Mouse (Mus musculus): ENCODE measurements around the gene Kdm3a.

Kdm3a gene

DNA sequence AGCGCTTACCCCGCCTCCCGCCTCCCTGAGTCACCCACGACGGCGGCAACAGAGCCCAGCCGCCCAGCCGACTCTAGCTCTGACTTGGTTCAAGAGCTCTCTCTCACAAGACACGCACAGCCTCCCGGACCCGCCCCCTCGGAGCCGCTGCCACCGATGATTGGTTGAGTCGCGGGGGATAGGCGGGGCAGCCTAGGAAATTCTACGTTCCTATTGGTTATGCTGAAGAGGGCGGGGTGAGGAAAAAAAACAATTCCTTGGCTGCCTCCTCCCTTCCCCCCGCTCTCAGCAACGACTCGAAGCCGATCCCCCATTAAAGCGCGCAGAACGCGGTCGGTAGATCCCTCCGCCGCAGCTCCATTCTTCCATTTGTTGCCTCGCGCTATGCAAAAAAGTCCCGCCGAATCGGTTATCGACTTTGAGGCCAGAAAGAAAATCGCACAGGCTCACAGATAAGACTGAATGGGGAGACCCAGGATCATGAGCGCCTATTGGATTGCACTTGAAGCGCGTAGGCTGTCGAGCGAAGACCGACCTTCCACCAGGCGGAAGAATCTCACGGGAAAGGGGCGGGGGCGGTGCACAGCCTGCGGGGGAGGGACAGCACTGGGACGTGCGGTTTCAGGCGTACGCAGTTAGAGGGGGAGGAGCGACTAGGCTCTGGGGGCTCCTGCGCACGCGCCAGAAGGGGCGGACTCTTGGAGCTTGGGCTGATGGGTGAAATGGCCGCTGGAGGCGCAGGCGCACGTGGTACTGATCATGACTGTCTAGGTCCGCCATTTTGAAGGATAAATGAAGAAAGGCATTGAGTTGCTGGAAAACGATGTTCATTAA lies at the start of gene Kdm3a:
TSS of gene Kdm3a (minus strand) at position 162 of the 834 bp plus-strand sequence.
- DNase-seq = peak; percentile 96 to 97

DNA sequence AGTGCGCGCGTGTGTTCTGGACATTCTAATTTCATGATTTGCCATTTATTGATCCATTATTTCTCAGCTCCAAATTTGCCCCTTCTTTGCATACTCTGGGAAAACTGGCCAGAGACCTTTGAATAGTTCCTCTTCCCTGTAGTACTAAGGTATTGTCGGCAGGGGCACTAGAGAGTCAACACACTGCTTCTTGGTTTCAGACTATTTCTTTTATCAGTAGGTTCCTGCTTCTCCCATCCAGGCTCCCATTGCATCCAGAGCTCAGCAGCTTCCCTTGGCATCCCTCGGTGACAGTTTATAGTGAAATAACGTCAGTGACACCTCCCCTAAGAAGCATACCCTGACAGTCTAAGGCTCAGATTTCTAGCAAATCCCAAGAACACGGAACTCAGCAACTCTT lies 46.1 kb upstream of the Kdm3a start:
- DNase-seq = no peak

DNA sequence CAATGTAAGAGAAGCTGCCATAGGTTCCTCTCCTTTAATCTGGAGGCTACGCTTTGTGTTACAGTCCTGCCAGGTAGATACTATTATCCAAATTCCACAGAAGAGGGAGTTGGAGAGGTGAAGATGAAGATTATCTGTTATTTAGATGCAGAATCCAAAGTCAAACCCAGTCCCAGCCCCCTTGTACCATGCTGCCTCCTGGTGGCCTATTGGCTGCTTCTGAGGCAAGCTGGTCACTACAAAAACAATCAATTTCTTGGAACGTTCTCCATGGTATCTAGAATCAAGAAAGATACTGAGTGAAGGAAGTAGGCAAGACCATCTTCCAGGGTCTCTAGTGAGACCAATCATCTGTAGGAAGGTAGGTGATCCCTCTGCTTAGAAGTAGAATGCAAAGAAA lies 40.4 kb upstream of the Kdm3a start:
- peak in 1 of 2 experiments; percentile 8 for DNase-seq

DNA sequence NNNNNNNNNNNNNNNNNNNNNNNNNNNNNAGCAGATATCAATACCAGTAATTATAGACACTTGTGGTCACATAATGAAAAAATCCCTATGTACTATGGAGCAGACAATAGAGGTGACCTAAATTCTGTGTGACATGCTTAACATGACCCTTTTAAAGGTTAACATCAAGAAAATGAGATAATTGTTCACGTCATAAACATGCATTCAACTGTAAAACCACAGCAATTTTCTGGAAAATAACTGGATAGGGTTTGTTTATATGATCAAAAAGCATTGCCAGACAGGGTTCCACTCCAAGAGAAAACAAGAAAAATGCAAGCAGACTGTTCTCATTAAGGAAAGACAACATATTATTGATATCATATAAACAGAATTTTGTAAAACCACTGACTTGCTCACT lies 31.7 kb upstream of the Kdm3a start:
- DNase-seq = no peak

DNA sequence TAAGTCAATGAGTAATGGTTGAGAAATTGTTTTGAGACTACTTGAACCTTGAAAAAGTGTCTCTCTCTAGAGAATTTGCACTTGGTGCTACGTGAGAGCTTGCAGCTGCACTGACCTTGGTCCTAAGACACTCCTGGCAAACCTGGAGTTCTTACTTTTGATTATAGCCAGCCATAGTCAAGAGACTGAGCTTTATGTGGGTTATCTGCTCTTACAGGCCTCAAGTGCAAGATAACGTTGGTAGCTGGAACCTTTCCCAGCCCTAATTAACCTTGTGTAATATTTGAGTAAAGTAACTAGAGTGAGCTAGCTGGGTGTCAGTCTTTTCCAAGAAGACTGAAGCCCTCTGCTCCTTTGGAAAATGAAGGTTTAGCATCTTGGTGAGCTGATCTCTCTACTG lies 25.5 kb upstream of the Kdm3a start:
- no peak for DNase-seq

DNA sequence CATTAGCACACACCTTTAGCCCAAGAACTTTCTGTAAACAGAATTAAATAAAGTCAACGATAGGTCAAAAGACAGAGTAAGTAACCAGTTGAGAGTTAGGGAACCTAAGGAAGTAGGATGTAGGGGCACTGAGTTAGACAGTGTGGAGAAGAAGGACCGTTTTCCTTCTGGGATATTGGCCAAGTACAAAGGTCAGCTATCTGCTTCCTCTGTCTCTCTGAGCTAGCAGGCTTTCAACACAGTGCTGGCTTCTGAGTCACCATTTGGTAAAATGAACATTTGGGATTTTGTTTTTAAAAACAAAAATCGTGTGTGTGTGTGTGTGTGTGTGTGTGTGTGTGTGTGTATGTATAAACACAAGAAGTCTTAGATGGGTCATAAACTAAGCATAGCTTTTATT lies 23.0 kb upstream of the Kdm3a start:
- DNase-seq = no peak

DNA sequence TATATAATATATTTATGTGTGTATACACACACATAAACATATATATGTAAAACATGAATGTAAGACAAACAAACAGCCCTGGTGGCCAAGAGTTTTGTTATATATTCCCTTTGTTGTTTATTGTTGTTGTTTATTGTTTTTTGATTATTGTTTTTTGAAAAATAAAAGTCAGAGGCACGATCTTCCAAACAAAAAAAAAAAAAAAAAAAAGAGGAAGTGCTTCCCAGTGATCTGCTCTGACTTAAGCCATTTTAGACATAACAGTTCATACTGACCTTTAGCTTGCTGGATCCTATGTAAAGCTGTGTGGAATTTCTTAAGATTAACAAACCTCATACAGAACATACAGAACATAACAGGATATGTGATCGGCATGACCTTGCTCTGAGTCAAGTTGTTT lies 19.1 kb upstream of the Kdm3a start:
- DNase-seq = no peak

DNA sequence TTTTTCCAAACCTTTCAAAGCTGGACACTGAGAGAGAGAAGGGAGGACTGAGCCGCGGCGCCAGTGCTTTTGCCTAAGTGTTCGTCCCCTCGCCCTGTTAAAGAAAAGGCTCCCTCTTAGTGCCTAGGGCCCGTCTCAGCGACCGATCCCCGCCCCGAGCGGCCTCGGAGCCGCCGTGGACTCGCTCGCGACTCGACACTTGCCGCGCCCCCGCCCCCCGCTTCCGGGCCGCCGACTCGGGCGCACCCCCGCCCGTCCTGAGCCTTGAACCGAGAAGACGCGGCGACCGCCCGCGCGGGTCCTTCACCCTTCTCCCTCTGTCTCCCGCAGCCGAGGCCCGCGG lies 333 bp downstream of the Kdm3a start:
- no peak for DNase-seq

DNA sequence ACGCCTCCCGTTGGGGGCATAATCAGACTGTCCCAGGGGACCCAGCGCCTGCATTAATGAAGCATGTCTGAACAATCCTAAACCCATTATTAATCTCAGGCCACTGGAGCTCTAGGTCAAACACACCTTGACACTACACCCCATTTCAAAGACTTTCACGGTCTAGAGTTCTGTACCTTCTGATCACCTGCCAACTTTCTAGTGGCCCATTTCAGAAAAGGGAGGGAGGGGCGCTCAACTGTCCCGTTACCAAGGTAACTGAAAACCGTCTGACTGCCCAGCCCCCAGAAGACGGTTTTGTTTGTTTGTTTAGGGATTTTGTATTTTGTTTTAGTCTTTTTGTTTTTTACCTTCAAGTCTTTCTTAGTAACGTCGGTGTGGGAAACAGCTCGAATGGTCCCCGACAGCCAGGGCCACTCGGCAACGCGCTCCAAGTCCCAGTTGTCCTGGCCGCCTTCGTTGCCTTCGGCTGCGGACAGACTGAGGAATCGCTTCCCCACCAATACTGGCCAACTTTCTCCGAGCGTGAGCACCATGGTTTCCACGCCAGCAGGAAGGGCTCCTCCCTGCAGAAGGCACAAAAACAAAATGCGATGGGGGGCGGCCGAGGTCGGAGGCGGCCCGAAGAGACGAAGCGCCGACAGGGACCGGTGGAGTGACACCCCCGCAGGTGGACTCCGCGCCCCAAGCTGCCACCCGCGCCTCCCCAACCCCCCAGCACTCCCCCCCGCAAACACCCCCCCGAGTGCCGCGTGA lies 906 bp downstream of the Kdm3a start:
- peak; percentile 33 to 48 for DNase-seq

DNA sequence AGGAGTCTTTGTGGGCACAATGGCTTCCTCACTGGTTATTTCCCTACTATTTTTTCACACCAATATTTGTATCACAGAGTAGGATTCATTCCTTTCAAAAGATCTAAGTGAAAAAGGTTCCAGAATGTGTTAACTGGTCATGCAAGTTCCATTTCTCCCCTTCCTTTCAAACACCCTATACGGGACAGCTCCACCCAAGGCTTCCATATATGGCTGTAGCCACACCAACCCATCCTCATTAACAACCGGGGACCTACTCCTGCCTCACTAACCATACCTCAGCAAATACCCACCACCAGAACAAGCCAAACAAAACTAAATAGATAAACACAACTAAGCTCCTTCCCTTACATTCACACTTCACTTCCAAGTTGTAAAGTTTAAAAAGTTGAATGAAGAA lies 1.6 kb downstream of the Kdm3a start:
- DNase-seq = no peak

DNA sequence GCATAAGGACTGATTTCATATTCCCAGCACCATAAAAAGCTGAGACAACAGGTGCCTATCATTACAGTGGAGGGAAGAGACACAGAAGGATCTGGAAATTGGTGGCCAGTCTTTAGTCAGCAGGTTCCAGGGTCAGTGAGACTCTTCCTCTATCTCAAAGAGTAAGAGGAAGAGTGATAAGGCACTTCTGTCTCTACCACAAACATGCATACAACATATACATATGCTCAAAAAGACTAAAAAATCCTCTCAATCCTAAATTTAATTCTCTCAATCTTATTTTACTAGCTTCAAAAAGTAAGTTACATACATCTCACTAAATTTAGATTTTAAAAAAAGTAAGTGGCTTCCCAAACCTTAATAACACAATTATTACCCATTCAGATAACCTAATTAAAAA lies 5.5 kb downstream of the Kdm3a start:
- DNase-seq = no peak

DNA sequence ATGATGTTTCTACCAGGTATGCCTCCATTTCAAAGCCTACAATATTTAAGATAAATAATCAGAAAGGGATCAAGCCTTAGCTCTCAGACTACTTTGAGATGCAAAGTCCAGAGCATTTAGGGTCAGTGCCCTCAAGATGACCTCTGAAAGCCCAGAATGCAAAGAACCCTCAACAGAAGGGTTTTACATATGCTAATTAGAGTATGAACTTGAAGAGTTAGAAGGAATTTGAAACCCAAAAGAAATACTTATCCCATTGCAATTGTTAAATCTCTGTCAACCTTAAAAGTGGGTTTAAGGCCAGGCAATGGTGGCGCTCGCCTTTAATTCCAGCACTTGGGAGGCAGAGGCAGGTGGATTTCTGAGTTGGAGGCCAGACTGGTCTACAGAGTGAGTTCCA lies 6.8 kb downstream of the Kdm3a start:
- DNase-seq = no peak

DNA sequence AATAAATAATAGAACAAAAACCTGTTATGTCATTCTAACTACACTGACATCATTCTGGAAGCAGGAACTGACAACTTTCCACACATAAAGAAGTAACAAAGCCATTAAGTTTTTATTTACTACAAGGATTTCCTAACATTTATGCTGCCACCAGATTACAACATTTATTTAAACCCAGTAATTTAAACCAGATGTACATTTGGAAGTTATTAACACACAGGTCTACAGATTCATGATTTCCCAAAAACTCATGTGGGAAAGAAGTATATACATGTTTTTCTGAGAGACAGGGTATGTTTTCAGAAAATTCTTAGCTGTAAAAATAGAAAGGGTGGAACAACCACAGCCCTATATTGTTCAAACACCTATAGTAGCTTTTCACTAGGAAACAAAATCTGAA lies 8.1 kb downstream of the Kdm3a start:
- DNase-seq = no peak

DNA sequence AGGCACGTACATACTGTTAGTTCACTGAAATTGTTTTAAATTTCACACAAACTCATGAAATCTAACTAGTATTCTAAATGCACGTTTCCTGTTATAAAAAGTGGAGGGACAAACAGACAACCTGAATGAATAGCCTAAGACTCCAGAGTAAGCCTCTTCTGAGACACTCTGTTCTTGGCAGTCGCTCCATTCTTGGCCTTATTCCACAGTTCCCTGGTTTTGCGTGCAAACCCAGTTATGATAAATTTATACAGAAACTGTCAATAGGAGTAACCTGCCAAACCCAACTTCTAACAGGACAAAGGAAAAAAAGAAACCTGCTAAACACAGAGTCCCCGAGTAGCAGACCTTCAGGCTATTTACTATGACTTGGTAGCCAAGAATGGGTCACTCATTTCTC lies 10.8 kb downstream of the Kdm3a start:
- DNase-seq = no peak

DNA sequence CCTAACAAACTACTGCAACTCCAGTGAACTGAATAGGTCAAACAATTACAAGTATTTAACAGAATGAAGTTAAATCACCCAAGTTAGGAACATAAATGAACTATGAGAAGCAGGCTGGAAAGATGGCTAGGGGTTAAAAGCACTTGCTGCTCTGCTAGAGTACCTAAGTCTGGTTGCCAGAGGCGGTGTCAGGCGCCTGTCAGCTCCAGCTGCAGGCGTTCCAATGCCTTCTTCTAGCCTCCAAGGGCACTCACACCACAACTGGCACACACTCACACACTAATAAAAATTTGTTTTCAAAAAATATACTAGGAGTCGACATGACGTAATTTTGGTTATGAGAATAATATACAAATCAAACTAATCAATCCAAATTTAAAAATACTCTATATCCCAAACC lies 11.2 kb downstream of the Kdm3a start:
- no peak for DNase-seq

DNA sequence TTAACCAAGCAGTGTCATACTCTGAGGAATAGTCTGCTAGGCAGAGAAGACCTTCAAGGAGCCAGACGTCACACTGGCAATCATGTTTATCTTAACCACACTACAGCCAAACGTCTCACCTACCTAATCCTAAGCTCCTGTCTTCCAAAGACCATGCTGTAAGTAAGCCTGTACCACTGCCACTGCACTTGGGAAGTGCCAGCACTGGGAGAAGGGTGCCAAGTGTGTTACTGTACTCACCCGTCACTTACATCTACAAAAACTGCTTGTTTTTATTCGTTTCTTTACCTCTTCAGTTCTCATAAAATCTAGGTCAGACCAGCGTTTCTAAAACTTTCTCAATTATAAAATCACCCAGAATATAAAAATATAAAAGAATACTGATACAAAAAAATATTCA lies 15.8 kb downstream of the Kdm3a start:
- DNase-seq = no peak

DNA sequence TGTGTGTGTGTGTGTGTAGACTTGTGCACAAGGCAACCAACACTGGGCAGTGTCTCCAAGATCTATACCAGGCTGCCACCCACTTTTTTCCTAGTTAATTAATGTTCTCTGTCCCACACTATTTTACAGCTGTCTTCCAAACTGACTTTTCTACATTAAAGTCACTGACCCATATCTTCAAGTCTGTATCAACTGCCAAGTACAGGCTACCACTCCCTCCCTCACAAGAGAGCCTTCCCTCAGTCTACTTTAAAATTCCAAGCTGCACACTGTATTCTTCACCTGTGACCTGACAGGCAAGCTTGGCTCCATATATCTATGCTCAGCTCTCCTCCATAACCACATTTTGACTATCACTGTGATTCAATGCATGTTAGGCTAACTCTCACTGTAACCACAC lies 19.6 kb downstream of the Kdm3a start:
- no peak for DNase-seq

DNA sequence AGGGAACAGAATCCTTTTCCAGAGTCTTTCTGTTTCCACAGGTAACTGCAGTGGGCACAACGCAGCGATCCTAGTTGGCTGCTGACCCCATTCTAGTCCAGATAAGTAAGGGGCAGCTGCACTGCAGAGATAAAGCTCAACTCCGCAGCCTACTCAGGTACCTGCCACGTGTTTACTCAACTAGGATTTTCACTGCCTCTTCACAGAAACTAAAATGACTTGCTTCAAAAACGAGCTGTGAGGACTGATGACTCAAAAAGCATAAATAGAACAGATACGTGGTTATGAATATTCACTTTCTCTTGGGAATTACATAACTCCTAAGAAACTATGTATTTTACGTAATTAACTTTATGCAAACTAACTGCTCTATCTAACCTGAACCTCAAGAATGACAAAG lies 22.8 kb downstream of the Kdm3a start:
- DNase-seq = no peak

DNA sequence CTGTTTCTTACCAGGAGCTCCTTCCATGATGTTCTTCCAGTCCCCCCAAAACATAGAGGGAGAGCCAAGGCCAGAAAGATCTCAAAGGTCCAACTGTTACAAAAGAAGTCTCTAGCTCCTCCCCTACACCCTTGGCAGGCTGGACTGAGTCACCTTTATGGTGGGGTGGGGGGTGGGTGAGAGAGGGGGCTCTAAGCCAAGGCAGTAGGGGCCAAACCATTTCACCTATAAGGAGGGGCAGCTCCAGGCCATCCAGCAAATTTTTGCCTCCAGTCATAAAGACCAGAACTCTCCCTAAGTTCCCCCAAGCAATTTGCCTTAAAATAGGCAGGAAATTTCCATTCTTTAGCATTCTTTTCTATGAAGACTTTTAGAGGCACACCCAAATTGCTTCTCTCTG lies 23.8 kb downstream of the Kdm3a start:
- DNase-seq = no peak

DNA sequence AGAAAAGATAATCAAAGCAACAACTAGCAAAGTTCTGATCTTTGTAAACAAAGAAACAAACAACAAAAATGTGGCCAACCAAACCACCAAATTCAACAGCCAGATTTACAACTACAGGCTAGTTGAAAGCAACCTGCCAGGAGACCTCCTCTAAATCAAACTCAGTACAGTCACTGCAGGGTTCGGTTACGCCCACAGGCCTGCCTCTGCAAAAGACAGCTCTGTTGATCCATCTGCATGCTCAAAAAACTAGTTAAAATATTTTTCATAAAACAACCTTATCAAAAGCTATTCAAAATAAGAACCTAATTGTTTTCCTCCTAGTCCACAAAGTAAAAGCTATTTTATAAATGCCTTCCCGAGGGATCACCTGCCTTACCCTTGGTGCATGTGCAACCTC lies 25.0 kb downstream of the Kdm3a start:
- no peak for DNase-seq

DNA sequence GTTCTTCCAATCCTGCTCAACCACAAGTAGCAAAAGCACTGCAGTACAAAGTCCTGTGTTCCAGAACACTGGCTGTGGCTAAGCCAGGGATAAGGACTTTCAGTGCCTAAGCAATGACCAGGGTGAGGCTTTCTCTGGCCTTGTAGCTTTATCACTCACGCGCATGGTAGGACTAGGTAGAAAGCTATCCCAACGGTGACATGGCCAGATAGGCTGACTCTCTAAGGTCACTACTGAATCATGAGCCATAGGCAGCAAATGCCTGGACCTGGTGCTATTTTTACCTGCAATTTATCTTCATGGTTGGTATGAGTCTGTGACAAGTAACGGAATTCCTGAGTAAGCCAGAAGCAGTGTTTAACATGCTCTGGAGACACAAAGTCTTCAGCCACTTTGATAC lies 42.6 kb downstream of the Kdm3a start:
- DNase-seq = no peak

DNA sequence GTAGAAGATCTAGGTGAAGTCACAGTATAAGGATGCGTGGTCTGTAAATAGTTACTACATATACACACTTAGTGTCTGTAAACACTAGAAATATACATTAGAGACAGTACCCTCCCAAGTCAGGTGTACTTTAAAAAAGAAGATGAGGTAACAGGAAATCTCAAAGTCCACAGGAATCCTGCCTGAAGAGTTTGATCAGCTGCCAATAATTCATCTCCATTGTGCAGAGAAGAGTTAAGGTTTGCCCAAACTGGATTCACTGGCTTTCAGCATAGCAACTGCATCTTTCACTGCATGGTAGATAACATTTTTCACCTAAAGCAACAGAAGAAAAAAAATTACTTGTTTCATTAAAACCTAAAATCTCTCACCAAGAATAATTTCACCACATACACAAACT lies 43.4 kb downstream of the Kdm3a start:
- no peak for DNase-seq

DNA sequence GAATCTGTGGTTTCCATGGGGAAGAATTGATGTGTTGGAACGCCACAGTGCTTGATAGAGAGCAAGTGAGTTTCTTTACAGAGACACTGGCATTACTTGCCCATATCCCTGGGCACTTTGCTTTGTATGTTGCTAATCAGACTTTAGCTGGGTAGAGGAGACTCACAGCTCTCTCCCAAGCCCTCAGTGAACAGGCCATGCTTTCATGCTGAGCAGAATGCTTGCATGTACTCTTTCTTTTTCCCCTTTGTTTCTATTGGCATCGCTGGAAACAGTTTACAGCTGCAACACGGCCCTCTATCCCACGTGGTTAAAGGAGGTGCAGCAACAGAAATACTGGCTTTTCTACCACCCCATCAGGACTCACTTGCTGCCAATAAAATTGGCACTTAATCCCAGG lies 49.6 kb downstream of the Kdm3a start:
- no peak for DNase-seq

DNA sequence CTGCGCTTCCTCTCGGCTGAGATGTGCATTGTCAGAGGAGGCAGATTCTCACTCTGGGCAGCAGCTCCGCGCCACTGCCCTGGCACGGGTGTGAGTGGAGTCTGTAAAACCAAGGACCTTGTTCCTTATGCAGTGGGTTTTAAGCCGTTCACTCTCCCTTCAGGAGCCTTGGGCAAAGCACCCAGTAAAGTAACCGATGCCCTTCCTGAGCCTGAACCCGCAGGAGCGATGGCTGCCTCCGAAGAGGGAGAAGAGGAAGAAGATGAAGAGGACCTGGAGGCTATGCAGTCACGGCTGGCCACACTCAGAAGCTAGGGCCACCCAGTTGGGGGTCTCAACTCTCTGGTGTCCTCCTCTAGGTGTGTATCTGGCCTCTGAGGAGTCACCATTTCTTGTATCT lies 53.3 kb downstream of the Kdm3a start:
- no peak for DNase-seq

DNA sequence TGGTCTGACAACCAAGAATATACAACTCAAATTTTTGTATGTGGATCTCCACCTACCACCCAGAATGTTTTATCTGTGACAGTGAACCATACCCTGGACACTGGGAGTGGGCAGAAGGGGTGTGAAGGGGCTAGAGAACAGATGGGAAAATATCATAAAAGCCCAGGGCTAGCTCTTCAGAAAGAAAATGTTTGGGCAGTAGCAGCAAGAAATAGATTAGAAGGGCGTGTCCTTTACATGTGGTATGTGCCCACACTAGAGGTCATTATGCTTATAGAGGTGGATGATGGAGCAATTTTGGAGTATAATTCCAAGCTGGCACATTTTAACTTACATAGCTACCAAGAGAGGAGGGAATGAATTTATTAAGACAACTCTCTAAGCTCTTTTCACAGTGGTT lies 57.4 kb downstream of the Kdm3a start:
- no peak for DNase-seq
